Mouse (Mus musculus) embryonic facial prominence, embryonic 13.5 days (tissue): Measurements from ENCODE around the gene Omp. TPM values are rescaled to one million over a fixed set of nuclear protein-coding genes. Genes with fewer than 3 reads are reported as not detected.
"Not testable (repeated sequence)": the region's sequence is repeated elsewhere in the genome, so short reads cannot be mapped to it uniquely, and the experiment has no call there.

Experiments
- ATAC-seq: fragments of 200-750 bp; cut with Nextera tagmentation; 2 replicates; pipeline ENCODE4 v1.8.0; 2017; ENCODE audit warnings: low read depth; ENCODE audit not compliant: insufficient number of reproducible peaks, insufficient read depth, low FRiP score, low TSS enrichment
- H3K27ac ChIP-seq: fragments of 300-500 bp; sonication (generic); 2 replicates; pipeline ENCODE4 v1.5.1; 2015; ENCODE audit warnings: moderate library complexity, mild to moderate bottlenecking, inconsistent platforms
- H3K27me3 ChIP-seq: fragments of 300-500 bp; sonication (generic); 2 replicates; pipeline ENCODE4 v1.6.1; 2015; ENCODE audit warnings: mild to moderate bottlenecking, inconsistent platforms
- H3K36me3 ChIP-seq: fragments of 300-500 bp; sonication (generic); 2 replicates; pipeline ENCODE4 v1.6.1; 2015; ENCODE audit warnings: mild to moderate bottlenecking, inconsistent platforms
- H3K4me1 ChIP-seq: fragments of 300-500 bp; sonication (generic); 2 replicates; pipeline ENCODE4 v1.6.1; 2015; ENCODE audit warnings: inconsistent platforms
- H3K4me2 ChIP-seq: fragments of 300-500 bp; sonication (generic); 2 replicates; pipeline ENCODE4 v1.6.1; 2015; ENCODE audit warnings: moderate library complexity, mild to moderate bottlenecking, inconsistent platforms
- H3K4me3 ChIP-seq: fragments of 300-500 bp; sonication (generic); 2 replicates; pipeline ENCODE4 v1.5.1; 2015; ENCODE audit warnings: mild to moderate bottlenecking, inconsistent platforms
- H3K9ac ChIP-seq: fragments of 300-500 bp; sonication (generic); 2 replicates; pipeline ENCODE4 v1.6.1; 2015; ENCODE audit warnings: mild to moderate bottlenecking, inconsistent platforms
- H3K9me3 ChIP-seq: fragments of 300-500 bp; sonication (generic); 2 replicates; pipeline ENCODE4 v1.6.1; 2016; ENCODE audit warnings: inconsistent platforms
- WGBS: fragments of 180-500 bp; shearing (Covaris S2); methylation state at CpG from one replicate; pipeline ENCODE4 v1.1.7; 2015; ENCODE audit warnings: mixed read lengths; 5-methylcytosine and 5-hydroxymethylcytosine counted together
- polyA plus RNA-seq: library from polyadenylated mRNA; unstranded; fragments of >200 nt; fragmentation: Nextera tagmentation; extraction: Ambion mirVana; gene quantifications from 2 replicates; pipeline ENCODE4 v1.2.1, GENCODE M21; 2015

Gene Omp
- 1.0 and 1.3 TPM in 2 replicates for polyA plus RNA-seq

GRCm38 (mm10) chr7:98145402-98145801, at the start of gene Omp:
Gene Omp (minus strand): TSS chr7:98145502.
- no peak within 1 kb of the TSS for H3K27ac ChIP-seq
- 90% methylated on average over 5 of the region's 5 CpGs for WGBS
- H3K36me3 ChIP-seq = no peaks in the 10 kb centered on the region
- no peaks in the 10 kb centered on the region for H3K9me3 ChIP-seq
- no peak within 1 kb of the TSS for H3K9ac ChIP-seq
- H3K4me1 ChIP-seq = peaks cover 22% of the 10 kb centered on the region
- no peak within 1 kb of the TSS for H3K4me3 ChIP-seq
- H3K27me3 ChIP-seq = no peaks in the 10 kb centered on the region
- H3K4me2 ChIP-seq = no peak within 1 kb of the TSS
- no peak for ATAC-seq

DNA sequence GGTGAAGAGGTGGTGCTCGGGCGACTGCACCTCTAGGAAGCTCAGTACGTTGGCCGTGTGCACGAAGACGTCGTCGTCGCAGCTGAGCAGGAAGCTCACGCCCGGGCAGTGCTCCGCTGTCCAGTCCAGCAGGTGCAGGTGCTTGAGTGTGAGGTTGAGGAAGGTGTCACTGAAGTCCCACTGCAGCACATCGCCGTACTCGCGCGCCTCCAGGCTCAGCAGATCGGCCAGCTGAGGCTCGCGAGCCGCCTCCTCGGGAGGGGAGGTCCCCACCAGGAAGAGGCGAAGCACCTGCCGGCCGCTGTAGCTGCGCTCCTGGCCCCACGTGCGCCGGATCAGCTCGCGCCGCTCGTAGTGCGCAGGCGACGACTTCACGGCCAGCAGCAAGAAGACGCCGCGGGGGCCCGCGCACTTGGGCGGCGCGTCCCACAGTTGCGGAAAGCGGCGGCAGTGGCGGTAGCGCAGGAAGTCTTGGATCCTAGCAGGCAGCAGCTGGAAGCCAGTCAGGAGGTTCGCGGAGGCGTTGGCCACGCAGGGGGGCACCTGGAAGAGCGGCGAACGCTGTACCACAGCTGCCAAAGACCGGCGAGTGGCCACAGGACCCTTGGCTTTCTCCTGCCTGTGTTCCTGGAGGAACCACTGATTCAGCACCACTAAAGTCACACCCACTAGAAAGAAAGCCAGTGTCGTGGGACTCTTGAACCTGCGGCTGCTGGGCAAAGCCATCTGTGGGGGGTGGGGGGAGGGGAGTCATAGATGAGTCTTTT, 48.9 kb upstream of the Omp start:
- Histone ChIP-seq H3K4me1 (peaks cover 13% of the 10 kb centered on the region), H3K27ac (no peak overlapping the region), H3K4me2 (peak overlapping the region; percentile 73), H3K9ac (peak overlapping the region; percentile 36; the same call in 1 of the 2 replicates), H3K27me3 (peaks cover 58% of the 10 kb centered on the region), H3K4me3 (peak overlapping the region; percentile 43), H3K36me3 (no peaks in the 10 kb centered on the region), H3K9me3 (no peaks in the 10 kb centered on the region)
- 2% methylated on average over 61 of the region's 61 CpGs for WGBS
- no peak for ATAC-seq

DNA sequence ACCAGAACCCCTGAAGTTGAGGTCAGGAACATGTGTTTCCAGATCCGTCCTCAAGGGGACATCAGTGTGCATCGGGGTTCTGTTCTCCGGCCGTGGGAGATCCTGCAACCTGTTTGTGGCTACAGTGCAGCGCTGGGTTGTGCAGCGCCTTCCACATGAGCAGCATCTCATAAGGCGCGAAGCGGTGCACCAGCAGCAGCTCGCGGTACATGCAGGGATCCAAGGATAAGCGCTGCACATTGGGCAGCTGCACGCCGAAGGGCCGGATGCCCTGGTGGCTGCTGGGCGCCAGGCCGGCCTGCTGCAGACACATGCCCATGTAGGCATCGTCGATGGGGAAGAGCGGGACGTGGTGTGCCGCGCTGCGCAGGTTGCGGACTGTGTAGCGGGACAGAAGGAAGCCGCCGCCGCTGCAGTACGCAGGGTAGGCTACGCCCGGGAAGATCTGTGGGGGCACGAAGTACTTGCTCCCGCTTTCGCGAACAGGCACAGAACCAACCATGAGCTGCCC, 48.3 kb upstream of the Omp start:
- H3K27me3 ChIP-seq = peaks cover 58% of the 10 kb centered on the region
- H3K9me3 ChIP-seq = no peaks in the 10 kb centered on the region
- H3K4me3 ChIP-seq = peak overlapping the region; percentile 43
- peak overlapping the region; percentile 73 for H3K4me2 ChIP-seq
- no peak for ATAC-seq
- H3K4me1 ChIP-seq = peaks cover 13% of the 10 kb centered on the region
- no peak overlapping the region for H3K27ac ChIP-seq
- H3K36me3 ChIP-seq = no peaks in the 10 kb centered on the region
- WGBS = 6% methylated on average over 36 of the region's 36 CpGs
- peak overlapping the region; percentile 36; the same call in 1 of the 2 replicates for H3K9ac ChIP-seq

GRCm38 (mm10) chr7:98191571-98192250, 46.4 kb upstream of the Omp start:
- no peak overlapping the region for H3K4me3 ChIP-seq
- no peaks in the 10 kb centered on the region for H3K36me3 ChIP-seq
- no peak overlapping the region for H3K4me2 ChIP-seq
- 67% methylated on average over 17 of the region's 17 CpGs for whole genome bisulfite sequencing
- H3K9ac ChIP-seq = no peak overlapping the region
- H3K27ac ChIP-seq = no peak overlapping the region
- H3K4me1 ChIP-seq = peaks cover 13% of the 10 kb centered on the region
- ATAC-seq = no peak
- H3K9me3 ChIP-seq = no peaks in the 10 kb centered on the region
- H3K27me3 ChIP-seq = peaks cover 57% of the 10 kb centered on the region

- no peak for ATAC-seq
- WGBS = 87% methylated on average over 1 of the region's 1 CpGs
- Histone ChIP-seq H3K4me1 (peaks cover 13% of the 10 kb centered on the region), H3K9ac (no peak overlapping the region), H3K4me2 (no peak overlapping the region), H3K27me3 (peaks cover 46% of the 10 kb centered on the region), H3K4me3 (no peak overlapping the region), H3K9me3 (no peaks in the 10 kb centered on the region), H3K27ac (no peak overlapping the region), H3K36me3 (no peaks in the 10 kb centered on the region)
Observed at GRCm38 (mm10) chr7:98190578-98190977, 45.3 kb upstream of the Omp start.

DNA sequence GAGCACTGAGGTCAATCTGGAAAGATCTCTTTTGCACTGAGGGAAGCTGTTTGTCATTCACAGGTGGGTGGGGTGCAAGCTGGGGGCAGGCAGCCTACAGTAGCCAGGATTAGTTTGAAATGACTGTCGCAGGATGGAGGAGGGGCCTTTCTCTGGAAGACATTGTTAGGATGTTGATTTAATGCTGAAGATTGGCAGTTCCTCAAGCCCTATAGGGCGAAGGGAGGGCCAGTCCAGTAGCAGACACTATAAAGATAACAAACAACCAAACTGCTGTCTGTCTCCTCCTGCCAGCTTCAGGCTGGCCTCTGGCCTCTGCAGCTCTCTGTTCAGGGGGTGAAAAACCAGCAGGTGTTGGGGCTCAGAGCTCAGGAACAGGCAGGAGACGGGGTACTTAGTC, 44.4 kb upstream of the Omp start:
- no peaks in the 10 kb centered on the region for H3K9me3 ChIP-seq
- 53% methylated on average over 3 of the region's 3 CpGs for WGBS
- no peaks in the 10 kb centered on the region for H3K36me3 ChIP-seq
- no peak overlapping the region for H3K27ac ChIP-seq
- no peak overlapping the region for H3K4me3 ChIP-seq
- peaks cover 37% of the 10 kb centered on the region for H3K27me3 ChIP-seq
- H3K9ac ChIP-seq = no peak overlapping the region
- peaks cover 13% of the 10 kb centered on the region for H3K4me1 ChIP-seq
- no peak overlapping the region for H3K4me2 ChIP-seq
- no peak for ATAC-seq

GRCm38 (mm10) chr7:98188680-98189079, 43.4 kb upstream of the Omp start:
- Histone ChIP-seq H3K4me1 (peaks cover 4% of the 10 kb centered on the region), H3K4me3 (no peak overlapping the region), H3K27ac (no peak overlapping the region), H3K27me3 (peaks cover 27% of the 10 kb centered on the region), H3K36me3 (no peaks in the 10 kb centered on the region), H3K4me2 (no peak overlapping the region), H3K9ac (no peak overlapping the region), H3K9me3 (no peaks in the 10 kb centered on the region)
- ATAC-seq = no peak
- WGBS = 74% methylated on average over 2 of the region's 2 CpGs

DNA sequence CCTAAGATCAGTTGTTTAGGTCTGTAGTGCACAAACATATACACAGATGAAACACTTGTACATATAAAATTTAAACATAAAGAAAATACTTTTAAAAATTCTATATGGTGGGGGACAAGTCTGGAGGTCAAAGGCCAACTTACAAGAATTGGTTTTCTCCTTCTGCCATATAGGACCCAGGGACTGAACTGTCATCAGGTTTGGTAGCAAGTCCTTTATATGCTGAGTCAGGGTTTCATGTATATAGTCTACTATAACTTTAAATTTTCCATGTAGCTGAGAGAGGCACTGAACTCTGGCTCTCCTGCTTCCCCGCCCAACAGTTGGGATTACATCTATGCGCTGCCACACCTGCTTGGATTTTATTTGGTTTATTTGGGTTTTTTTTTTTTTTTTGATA, 42.9 kb upstream of the Omp start:
- WGBS = 88% methylated on average over 2 of the region's 2 CpGs
- H3K36me3 ChIP-seq = no peaks in the 10 kb centered on the region
- H3K4me1 ChIP-seq = no peaks in the 10 kb centered on the region; the same call in 1 of the 2 replicates

GRCm38 (mm10) chr7:98187332-98187731, 42.0 kb upstream of the Omp start:
- WGBS = 42% methylated on average over 3 of the region's 3 CpGs
- not testable (repeated sequence) for H3K36me3 ChIP-seq, H3K4me1 ChIP-seq, ATAC-seq, H3K27ac ChIP-seq, H3K9me3 ChIP-seq, H3K4me3 ChIP-seq, H3K9ac ChIP-seq, H3K4me2 ChIP-seq
- peaks cover 13% of the 10 kb centered on the region for H3K27me3 ChIP-seq

More for the DNA sequence above, 42.9 kb upstream of the Omp start:
- Histone ChIP-seq H3K27ac (no peak overlapping the region), H3K4me3 (no peak overlapping the region), H3K9ac (no peak overlapping the region), H3K27me3 (peaks cover 22% of the 10 kb centered on the region), H3K9me3 (no peaks in the 10 kb centered on the region), H3K4me2 (no peak overlapping the region)
- ATAC-seq = no peak

- ATAC-seq = no peak
- H3K36me3 ChIP-seq = no peaks in the 10 kb centered on the region
- 74% methylated on average over 8 of the region's 8 CpGs for WGBS
Observed at GRCm38 (mm10) chr7:98186637-98187036, 41.3 kb upstream of the Omp start.

DNA sequence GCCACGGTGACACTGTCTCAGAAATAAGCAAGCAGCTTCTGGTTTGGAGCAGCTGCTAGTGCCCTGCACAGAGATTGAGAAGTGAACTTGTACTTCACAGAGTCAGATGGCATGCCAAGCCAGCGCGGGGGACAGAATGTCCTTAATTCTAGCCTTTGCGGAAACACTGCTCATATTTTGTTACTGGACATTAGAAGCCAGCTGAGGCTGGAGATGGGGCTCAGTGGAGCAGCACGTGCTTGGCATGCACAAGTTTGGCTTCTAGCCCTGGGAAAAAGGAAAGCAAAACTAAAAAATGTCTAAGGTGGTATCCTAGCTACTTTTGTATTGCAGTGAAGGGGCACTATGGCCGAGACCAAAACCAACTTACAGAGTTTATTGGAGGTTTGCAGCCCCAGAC, 40.0 kb upstream of the Omp start:
- ATAC-seq = no peak
- no peaks in the 10 kb centered on the region for H3K4me1 ChIP-seq
- H3K27me3 ChIP-seq = no peaks in the 10 kb centered on the region; the same call in 1 of the 2 replicates
- H3K4me3 ChIP-seq = no peak overlapping the region
- 77% methylated on average over 6 of the region's 6 CpGs for WGBS
- no peaks in the 10 kb centered on the region for H3K9me3 ChIP-seq
- no peak overlapping the region for H3K4me2 ChIP-seq
- no peaks in the 10 kb centered on the region for H3K36me3 ChIP-seq
- no peak overlapping the region for H3K27ac ChIP-seq
- H3K9ac ChIP-seq = no peak overlapping the region

More at GRCm38 (mm10) chr7:98186637-98187036, 41.3 kb upstream of the Omp start:
- H3K9ac ChIP-seq = no peak overlapping the region
- H3K4me1 ChIP-seq = no peaks in the 10 kb centered on the region
- H3K4me3 ChIP-seq = no peak overlapping the region
- H3K4me2 ChIP-seq = no peak overlapping the region
- H3K9me3 ChIP-seq = no peaks in the 10 kb centered on the region
- peaks cover 6% of the 10 kb centered on the region for H3K27me3 ChIP-seq
- H3K27ac ChIP-seq = no peak overlapping the region
